Mouse (Mus musculus) urinary bladder, adult 2 months (tissue): ENCODE data around the gene Ghr. TPM values are rescaled to one million over a fixed set of nuclear protein-coding genes. Genes with fewer than 3 reads are reported as not detected.
A peak's percentile ranks its signal among the peaks of the same experiment; 100 is the strongest.

Experiments used
- DNase-seq: peaks from one replicate; pipeline ENCODE4 v3.0.0; 2022; ENCODE audit warnings: low spot score
- polyA plus RNA-seq: library from polyadenylated mRNA; depleted of rRNA; stranded (reverse); fragments of >200 nt; gene quantifications from 2 replicates; pipeline ENCODE4 v1.2.3, GENCODE M21; 2012; rRNA removed

The Ghr gene
- 45.6 and 47.2 TPM in 2 replicates for polyA plus RNA-seq

DNA sequence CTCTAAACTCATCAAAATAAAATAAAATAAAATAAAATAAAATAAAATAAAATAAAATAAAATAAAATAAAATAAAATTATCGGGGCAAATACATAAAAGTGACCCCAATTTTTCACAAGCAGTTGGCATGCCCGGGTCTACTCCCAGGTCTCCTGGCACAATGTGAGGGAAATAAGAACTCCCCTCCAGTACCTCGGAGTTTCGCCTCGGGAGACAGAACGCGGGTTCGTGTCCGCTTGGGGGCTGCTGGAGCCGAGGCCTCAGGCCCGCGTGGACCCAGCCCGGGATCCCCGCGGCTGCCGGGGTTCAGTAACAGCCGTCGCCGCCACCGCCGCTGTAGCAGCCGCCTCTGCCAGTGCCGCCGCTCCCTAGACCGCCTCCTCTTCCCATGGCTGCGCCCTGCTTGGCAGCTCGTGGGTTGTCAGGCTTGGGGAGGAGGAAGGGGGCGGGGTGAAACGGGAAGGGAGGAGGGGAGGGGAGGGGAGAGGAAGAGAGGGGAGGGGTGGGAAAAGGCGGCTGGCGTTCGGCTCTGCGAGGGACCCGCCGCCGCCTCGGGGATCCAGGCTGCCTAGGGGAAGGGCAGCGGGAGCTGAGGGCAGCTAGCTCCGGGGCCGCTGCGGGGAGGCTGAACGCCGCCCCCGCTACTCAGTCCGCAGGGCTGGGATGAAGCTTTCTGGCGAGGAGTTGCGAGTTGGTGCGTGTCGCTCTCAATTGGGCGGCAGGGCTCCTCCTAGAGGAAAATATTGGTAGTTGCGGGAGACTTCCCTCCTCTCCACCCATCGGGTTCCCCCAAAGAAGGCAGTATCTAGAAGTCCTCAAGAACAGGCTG lies at the start of gene Ghr:
Gene Ghr, minus strand, starts transcription at position 686 of the 830 bp plus-strand sequence.
- DNase-seq: peak; percentile 78

DNA sequence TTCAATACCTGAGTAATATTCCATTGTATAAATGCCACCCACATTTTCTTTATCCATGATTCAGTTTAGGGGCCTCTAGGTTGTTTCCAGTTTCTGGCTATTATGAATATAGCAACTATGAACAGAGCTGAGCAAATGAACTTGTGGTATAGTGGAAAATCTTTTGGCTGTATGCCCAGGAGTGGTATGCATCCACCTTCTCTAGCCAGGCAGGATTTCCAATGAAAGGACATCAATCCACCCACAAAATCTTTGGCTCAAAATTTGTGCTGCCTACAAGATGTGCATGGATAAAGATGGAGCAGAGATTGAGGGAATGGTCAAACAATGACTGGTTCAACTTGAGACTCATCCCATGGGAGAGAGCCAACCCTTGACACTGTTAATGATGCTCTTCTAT lies 39.5 kb upstream of the Ghr start:
- DNase-seq: no peak

GRCm38 (mm10) chr15:3620368-3620767 lies 37.1 kb upstream of the Ghr start:
- DNase-seq: no peak

DNA sequence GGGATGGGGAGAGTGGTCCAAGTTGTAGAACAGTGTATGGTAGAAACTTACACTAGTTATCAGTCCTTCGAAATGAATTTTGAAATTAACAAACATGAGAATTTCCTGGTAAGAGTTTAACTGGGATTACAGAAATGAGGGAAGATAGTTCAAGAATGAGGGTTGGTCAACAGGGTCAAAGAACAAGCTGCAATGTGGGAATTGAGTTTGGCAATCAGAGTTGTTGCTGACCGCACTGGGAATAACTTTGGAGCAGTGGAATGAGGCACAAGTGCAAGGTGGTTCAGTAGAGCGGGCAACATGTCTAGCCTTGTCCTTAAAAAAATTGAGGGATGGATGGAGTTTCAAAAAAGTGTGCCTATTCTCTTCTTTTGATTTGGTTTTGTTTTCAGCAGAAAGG lies 35.0 kb upstream of the Ghr start:
- DNase-seq: no peak

- no peak for DNase-seq
Observed at GRCm38 (mm10) chr15:3611961-3612360, 28.7 kb upstream of the Ghr start.

DNA sequence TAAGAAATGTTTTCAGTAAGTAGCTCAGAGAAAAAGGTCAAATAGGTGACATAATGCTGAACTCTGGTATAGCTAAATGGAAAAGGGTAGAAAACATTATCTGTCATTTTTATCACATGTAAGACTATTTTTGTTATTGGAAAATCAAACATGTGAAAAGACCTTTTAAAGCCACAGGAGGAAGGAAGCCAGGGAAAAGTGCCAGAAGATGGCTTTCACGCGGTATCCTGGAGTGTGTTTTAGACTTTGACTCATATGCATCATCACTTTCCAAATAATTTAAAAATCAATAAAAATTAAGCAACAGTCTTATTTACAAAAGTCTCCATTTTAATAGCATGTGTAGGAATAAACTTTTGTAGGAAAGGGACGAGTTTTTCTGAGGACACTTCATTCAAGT lies 24.7 kb upstream of the Ghr start:
- no peak for DNase-seq

DNA sequence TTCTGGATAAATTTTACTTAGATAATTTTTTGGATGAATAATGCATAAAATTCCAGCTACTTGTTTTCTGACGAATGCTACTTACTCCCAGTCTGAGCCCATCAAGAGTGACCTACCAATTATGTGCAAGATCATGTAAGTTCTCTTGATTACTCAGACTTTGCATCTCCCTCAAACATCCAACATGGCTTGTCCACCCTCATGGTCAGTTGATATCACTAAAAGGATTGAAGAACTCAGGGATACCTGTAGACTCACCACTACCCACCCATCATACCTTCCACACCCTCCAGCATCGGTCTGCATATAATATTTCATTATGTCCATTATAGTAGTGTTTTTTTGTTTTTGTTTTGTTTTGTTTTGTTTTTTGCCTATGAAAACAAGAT lies 18.8 kb upstream of the Ghr start:
- DNase-seq: no peak

DNA sequence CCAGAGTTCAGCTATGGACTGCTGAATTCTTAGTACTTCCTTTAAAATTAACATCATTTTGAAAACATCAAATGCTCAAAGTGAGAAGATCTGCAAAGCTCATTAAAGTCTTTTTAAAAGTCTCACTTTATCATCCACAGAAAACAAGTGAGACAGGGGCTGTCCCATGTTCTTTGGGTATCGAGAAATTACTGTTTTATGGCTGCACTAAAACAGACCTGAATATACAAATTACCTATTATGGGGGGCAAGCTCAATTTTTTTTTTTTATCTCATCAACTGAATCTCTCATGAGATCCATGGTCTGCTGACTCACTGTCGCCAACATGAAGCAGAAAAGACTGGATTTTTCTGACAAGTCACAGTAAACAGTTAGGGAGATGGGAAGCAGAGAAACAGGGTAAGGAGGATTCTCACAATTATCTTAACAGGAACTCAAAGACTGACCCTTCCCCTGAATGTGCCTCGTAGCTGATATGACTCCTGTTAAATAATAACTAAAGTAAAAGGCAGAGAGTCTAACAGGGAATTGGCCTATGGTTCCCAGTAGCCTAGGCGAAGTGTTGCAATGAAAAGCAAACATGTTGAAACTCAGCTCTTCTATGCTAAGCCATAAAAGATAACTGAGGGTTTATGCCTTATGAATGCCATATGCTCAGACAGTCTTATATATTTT lies 18.3 kb upstream of the Ghr start:
- DNase-seq: no peak

GRCm38 (mm10) chr15:3587879-3588278 lies 4.6 kb upstream of the Ghr start:
- DNase-seq: no peak

DNA sequence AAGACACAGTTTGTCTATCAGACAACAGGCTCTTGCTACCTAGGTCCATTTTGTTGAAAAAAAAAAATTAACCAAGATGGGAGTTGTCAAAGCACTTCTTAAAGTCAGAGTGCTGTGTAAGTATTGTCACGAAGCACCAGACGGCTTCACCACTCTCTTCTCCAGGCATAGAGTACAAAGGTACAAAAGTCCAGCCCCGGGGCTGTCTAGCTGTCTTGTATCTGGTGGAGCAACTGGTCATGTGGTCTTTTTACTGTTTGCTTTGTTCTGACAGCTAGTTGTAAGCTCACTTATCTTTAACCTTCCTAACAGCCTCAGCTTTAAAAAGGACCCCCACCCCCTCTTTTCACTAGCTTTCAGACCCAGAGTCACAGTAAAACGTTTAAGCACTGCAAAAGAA lies 1.1 kb upstream of the Ghr start:
- DNase-seq: no peak

GRCm38 (mm10) chr15:3581861-3582806 lies 1.2 kb downstream of the Ghr start:
- peak; percentile 45 for DNase-seq

- no peak for DNase-seq
Observed at GRCm38 (mm10) chr15:3581337-3581736, 2.0 kb downstream of the Ghr start.

DNA sequence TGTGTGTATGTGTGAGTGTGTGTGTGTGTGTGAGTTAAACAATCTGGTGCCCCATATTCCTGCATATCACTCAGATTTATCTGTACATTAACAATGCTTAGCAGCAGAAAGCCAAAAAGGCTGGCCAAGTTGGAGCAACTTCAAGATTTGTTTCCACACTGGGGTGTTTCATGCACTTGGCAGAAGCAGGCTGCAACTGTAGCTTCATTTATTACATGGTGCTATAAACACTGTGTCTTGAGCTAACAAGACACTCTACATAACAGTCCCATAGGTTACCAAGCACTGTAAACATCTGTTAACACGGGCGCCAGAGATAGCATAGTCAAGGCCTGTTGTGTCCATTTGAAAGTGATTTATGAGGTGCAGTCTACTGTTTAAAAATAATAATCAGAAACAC lies 3.1 kb downstream of the Ghr start:
- no peak for DNase-seq

- DNase-seq: no peak
Observed at GRCm38 (mm10) chr15:3578286-3578980, 4.9 kb downstream of the Ghr start.

DNA sequence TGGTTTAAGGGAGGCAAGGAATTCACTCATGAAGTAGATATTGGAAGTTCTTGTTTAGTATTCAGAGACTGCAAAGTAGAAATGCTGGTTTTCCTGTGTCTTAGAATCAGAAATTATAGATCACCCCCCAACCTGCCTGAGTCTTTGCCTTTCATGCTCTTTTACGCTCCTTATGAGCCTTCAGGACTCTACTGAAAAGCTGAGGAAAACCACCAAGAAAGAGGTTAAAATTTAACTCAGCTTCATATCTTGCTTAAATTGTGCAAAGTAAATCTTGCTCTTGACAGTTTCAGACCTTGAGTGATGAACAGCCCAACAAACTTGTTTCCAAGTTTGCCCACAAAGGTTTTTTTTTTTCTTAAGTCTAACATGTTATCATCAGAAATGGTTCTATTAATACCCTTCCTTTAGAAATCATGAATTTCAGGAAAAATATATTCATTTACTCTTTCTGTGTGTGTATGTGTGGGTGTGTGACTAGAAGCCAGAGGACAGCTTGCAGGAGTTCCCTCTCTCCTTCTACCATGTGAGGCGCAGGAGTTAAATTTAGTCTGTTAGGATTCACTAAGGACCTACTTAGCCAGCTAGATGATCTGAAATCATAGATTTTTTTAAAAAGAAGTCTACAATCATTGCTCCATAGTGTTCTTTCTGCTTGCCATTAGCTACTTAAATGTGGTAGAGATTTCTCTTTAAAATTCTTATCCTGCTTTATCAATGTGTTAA lies 14.0 kb downstream of the Ghr start:
- DNase-seq: no peak

GRCm38 (mm10) chr15:3564570-3564969 lies 18.7 kb downstream of the Ghr start:
- DNase-seq: no peak

DNA sequence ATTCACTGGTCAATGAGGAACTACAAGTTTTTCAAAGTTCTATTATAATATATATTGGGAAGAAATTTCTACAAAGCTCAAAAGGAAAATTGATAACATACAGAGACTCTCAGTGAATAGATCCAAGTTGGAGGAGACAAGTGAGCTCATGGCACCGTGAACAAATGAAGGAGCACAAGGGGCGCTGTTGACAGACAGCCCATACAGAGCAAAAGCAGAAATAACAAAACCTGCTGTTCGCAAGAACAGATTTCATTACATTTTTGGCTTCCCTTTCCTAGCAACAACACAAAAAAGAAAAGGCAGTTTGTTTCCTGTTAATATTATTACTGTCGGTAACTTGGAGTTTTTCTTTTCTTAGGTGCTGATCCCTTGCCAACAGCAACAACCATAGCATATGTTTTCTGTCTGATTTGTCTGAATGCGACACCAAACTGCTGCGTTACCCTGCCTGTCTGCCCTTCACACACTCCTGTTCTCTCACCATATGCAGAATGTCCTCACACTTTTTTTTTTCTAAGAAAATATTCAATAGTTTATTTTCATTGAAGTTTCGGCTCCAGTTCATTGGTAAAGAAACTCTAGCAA lies 19.3 kb downstream of the Ghr start:
- no peak for DNase-seq

DNA sequence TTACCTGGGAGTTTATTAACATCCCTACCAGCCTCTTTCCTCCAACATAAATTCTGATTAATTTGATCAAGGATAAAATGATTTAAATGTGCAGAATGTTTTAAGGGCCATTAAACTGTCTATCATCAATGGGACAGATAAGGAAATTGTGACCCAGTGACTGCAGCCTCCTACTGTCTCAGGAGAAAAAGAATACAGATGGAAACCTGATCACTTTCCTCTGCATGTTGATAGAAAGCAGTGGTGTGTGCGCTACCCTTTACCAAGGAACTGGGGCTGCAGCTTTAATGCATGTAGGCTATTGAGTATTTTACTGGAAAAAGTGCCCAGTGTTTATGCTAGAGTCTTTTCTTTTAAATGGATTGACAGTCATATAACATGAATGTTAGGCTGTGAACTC lies 19.8 kb downstream of the Ghr start:
- no peak for DNase-seq

GRCm38 (mm10) chr15:3558524-3558923 lies 24.8 kb downstream of the Ghr start:
- no peak for DNase-seq

DNA sequence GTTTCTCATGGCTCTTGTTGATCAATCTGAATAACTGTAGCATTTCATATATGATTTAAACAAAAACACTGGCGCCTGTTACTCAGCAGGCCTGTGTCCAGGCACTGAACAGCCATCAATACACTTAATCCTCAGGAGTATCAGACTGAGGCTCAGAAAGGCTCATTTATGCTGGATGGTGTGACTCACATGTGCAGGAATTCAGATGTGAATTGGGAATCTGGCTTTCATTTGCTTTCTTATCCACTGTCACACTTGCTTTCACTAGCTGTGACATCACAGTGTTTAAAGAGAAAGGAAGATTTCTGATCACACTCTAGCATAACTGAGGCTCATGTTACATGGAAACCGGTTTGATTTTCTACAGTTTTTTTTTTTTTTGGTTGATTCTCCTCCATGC lies 39.0 kb downstream of the Ghr start:
- no peak for DNase-seq
